Mouse (Mus musculus): ENCODE results near the gene Sec24b. TPM values are rescaled to one million over a fixed set of nuclear protein-coding genes. Genes with fewer than 3 reads are reported as not detected.

Gene Sec24b
- polyA plus RNA-seq (2012; rRNA removed): 18.9 and 27.3 TPM in 2 replicates

DNA sequence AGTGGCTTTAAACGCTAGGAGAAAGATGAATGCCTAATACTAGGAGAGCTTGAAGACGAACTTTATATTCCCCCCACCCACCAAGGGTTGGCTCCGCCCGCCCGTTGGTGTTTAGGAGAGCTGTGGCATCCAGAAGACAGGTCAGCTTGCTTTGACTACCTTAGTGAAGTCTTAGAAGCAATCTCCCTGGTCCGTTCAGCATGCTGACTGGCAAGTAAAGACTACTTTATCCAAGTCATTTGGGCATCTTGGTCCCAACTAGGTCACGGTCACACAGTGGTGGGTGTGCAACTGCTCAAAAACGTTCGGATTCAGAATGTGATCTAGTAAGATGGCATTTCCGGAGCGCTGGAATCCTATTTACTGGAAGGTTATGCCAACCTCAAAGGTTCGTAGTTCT is at the start of gene Sec24b:
Gene Sec24b (minus strand): TSS at position 273 of the 400 bp plus-strand sequence.

GRCm38 (mm10) chr3:129969432-129970395 is 91.6 kb downstream of the Sec24b start, which contains the start of gene Mcub:
Gene Mcub (minus strand): TSS chr3:129970206.

Other genes with a start within 250 kb of the Sec24b start
- gene Rrh, start 239.0 kb downstream of the Sec24b start, polyA plus RNA-seq (2012; rRNA removed): not detected in 2 replicates
- gene Gar1, start 230.2 kb downstream of the Sec24b start, polyA plus RNA-seq (2012; rRNA removed): 4.4 and 4.7 TPM in 2 replicates
- 31.6 and 31.9 TPM in 2 replicates for gene Cfi, start 225.7 kb downstream of the Sec24b start, polyA plus RNA-seq (2012; rRNA removed)
- gene Pla2g12a, start 182.9 kb downstream of the Sec24b start, polyA plus RNA-seq (2012; rRNA removed): 68.0 and 107 TPM in 2 replicates
- gene Casp6, start 160.1 kb downstream of the Sec24b start, polyA plus RNA-seq (2012; rRNA removed): 72.1 and 77.5 TPM in 2 replicates
- gene Mcub, start 91.3 kb downstream of the Sec24b start, polyA plus RNA-seq (2012; rRNA removed): 3.4 and 3.5 TPM in 2 replicates
- 0.05 and 0.09 TPM in 2 replicates for gene Col25a1, start 69.9 kb upstream of the Sec24b start, polyA plus RNA-seq (2012; rRNA removed)

All from stomach, adult 2 months (tissue).